Mouse (Mus musculus): Measurements from ENCODE around the gene Hoxa10. TPM values are rescaled to one million over a fixed set of nuclear protein-coding genes. Genes with fewer than 3 reads are reported as not detected.

Hoxa10 gene
- polyA plus RNA-seq, 1 experiment from 2014 or later = 0.40 TPM

GRCm38 (mm10) chr6:52216691-52217458 lies 23.8 kb downstream of the Hoxa10 start:
- Histone ChIP-seq H3K36me3 (no peaks in the 10 kb centered on the region), H3K9me3 (no peaks in the 10 kb centered on the region), H3K4me2 (peak overlapping the region; percentile 31), H3K9ac (no peak overlapping the region), H3K4me3 (peak overlapping the region; percentile 20), H3K4me1 (replicated peaks) (peaks cover 11% of the 10 kb centered on the region), H3K27me3 (peaks cover 89% of the 10 kb centered on the region), H3K27ac (replicated peaks) (no peak overlapping the region)
- 2% methylated on average over 60 of the region's 60 CpGs for WGBS
- ATAC-seq (ENCODE audit: low FRiP score, low read depth) = no peak

- H3K9ac ChIP-seq = no peak overlapping the region
- peaks cover 89% of the 10 kb centered on the region for H3K27me3 ChIP-seq
- peak overlapping the region; percentile 1 for H3K4me3 ChIP-seq
- H3K27ac ChIP-seq (replicated peaks) = no peak overlapping the region
- peaks cover 12% of the 10 kb centered on the region for H3K4me1 ChIP-seq (replicated peaks)
- no peaks in the 10 kb centered on the region for H3K36me3 ChIP-seq
- no peaks in the 10 kb centered on the region for H3K9me3 ChIP-seq
- 4% methylated on average over 30 of the region's 30 CpGs for WGBS
- H3K4me2 ChIP-seq = 0 out of 2 replicates have a peak overlapping the region, but pooled peaks have one; percentile 6
- no peak for ATAC-seq (ENCODE audit: low FRiP score, low read depth)
These were observed 24.7 kb downstream of the Hoxa10 start for GRCm38 (mm10) chr6:52215771-52216535.

- Histone ChIP-seq H3K4me1 (replicated peaks) (peaks cover 12% of the 10 kb centered on the region), H3K27me3 (peaks cover 87% of the 10 kb centered on the region), H3K4me2 (no peak overlapping the region), H3K9ac (no peak overlapping the region), H3K27ac (replicated peaks) (no peak overlapping the region), H3K4me3 (no peak overlapping the region), H3K9me3 (no peaks in the 10 kb centered on the region), H3K36me3 (no peaks in the 10 kb centered on the region)
- ATAC-seq (ENCODE audit: low FRiP score, low read depth) = no peak
- 18% methylated on average over 3 of the region's 3 CpGs for WGBS
These were observed 25.6 kb downstream of the Hoxa10 start for GRCm38 (mm10) chr6:52215070-52215469.

DNA sequence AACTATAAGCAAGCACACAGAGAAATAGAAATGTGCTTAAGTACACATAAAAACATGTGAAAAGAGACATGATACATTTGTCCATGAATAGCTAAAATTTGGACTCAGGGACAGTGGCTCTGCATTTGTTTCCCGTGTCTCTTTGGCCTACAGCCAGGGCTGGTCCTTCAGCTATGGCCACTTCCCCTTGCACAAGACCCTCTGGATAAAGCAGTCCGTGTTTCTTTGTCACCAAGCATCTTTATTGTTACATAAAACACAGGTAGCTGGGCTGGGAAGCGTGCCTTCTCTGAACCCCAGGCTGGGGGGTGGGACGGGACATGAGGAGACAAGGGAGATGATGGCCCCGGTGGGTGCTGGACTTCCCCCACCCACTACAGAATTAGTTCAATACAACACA lies 26.4 kb downstream of the Hoxa10 start:
- H3K4me1 ChIP-seq (replicated peaks) = peaks cover 12% of the 10 kb centered on the region
- H3K9me3 ChIP-seq = no peaks in the 10 kb centered on the region
- ATAC-seq (ENCODE audit: low FRiP score, low read depth) = no peak
- no peaks in the 10 kb centered on the region for H3K36me3 ChIP-seq
- no peak overlapping the region for H3K4me3 ChIP-seq
- no peak overlapping the region for H3K9ac ChIP-seq
- H3K27me3 ChIP-seq = peaks cover 87% of the 10 kb centered on the region
- WGBS = 12% methylated on average over 5 of the region's 5 CpGs
- H3K27ac ChIP-seq (replicated peaks) = no peak overlapping the region
- no peak overlapping the region for H3K4me2 ChIP-seq

DNA sequence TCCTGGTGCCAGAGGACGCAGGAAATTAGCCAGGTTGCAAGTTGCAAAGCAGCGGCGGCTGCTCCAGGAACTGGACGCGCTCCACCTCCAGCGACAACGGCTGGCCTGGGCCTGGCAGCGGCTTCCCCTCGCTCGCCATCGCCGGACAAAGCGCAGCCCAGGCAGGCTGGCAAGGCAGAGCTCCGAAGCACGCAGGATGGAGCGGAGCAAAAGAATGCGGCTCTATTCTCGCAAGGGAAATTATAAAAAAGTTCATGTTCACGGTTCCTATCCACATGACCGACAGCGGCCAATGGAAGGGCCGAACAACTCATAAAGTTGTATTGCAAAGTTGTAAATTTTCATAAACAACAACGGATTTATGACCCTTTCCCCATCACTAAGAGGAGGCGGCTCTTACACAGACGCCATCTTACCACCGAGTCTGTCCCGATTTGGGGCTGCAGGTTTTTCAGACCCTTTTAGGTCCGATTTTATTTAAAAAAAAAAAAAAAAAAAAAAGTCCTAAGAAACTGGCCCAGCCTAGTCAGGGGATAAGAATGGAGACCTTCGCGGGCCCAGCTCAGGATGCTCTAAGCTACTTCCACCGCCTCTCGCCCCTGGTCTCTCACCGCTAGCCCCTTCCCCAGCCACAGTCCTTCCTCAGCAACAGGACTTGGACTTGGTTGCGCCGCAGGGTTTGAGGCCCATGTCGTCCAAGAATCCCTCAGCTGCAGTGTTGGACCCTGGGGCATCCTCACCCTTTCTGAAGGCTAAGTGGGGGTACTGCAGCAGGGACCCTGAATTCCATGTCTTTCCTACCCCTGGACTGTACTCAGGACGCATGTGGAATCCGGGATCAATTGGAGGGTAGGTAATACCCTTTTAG lies 27.3 kb downstream of the Hoxa10 start, which contains the start of the genes Hoxa3 and Gm28308:
Gene Hoxa3 (minus strand): TSS at position 218 of the 868 bp plus-strand sequence.
Gene Gm28308 (minus strand): TSS at position 221 of the 868 bp plus-strand sequence.
- peaks cover 19% of the 10 kb centered on the region for H3K4me1 ChIP-seq (replicated peaks)
- H3K4me2 ChIP-seq = peak within 1 kb of the TSS; percentile 40
- WGBS = 11% methylated on average over 38 of the region's 38 CpGs
- H3K4me3 ChIP-seq = peak within 1 kb of the TSS; percentile 26
- H3K27ac ChIP-seq (replicated peaks) = peak within 1 kb of the TSS; percentile 46; the same call in 1 of the 2 replicates
- no peak for ATAC-seq (ENCODE audit: low FRiP score, low read depth)
- no peaks in the 10 kb centered on the region for H3K9me3 ChIP-seq
- no peaks in the 10 kb centered on the region for H3K36me3 ChIP-seq
- no peak within 1 kb of the TSS for H3K9ac ChIP-seq
- H3K27me3 ChIP-seq = peaks cover 87% of the 10 kb centered on the region

GRCm38 (mm10) chr6:52212556-52213118 lies 28.0 kb downstream of the Hoxa10 start:
- peak overlapping the region; percentile 40 for H3K4me2 ChIP-seq
- H3K4me1 ChIP-seq (replicated peaks) = peaks cover 20% of the 10 kb centered on the region
- 0 out of 2 replicates have a peak, but pooled peaks have one; percentile 5 for ATAC-seq (ENCODE audit: low FRiP score, low read depth)
- H3K27ac ChIP-seq (replicated peaks) = peak overlapping the region; percentile 46; the same call in 1 of the 2 replicates
- H3K36me3 ChIP-seq = no peaks in the 10 kb centered on the region
- peaks cover 86% of the 10 kb centered on the region for H3K27me3 ChIP-seq
- H3K9me3 ChIP-seq = no peaks in the 10 kb centered on the region
- H3K4me3 ChIP-seq = peak overlapping the region; percentile 26
- H3K9ac ChIP-seq = no peak overlapping the region
- WGBS = 4% methylated on average over 22 of the region's 22 CpGs

DNA sequence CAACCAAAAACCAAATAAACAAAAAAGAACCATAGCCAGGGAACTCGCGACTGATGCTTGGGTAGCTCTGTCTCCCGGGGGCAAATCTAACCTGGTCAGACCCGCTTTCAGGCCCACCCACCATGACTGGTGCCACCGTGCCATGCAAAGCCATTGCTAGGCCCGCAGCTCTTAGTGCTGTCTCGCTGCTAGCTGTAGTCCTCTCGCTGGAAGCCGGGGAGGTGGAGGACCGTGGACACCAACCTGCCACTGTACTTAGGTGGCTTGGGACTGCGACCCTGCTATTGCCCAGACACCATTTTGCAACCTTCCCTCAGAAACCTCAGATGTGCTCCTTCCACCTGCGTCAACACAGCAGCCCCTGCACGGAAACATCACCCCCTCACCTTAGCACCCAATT lies 28.7 kb downstream of the Hoxa10 start:
- Histone ChIP-seq H3K27ac (replicated peaks) (peak overlapping the region; percentile 42; the same call in 1 of the 2 replicates), H3K4me2 (peak overlapping the region; percentile 40), H3K9ac (no peak overlapping the region; the same call in 1 of the 2 replicates), H3K9me3 (no peaks in the 10 kb centered on the region), H3K4me3 (peak overlapping the region; percentile 26), H3K4me1 (replicated peaks) (peaks cover 17% of the 10 kb centered on the region), H3K36me3 (no peaks in the 10 kb centered on the region), H3K27me3 (peaks cover 90% of the 10 kb centered on the region)
- 6% methylated on average over 13 of the region's 13 CpGs for WGBS
- ATAC-seq (ENCODE audit: low FRiP score, low read depth) = no peak

- Histone ChIP-seq H3K4me3 (peak overlapping the region; percentile 26), H3K27ac (replicated peaks) (peak overlapping the region; percentile 42; the same call in 1 of the 2 replicates), H3K9ac (peak overlapping the region; percentile 12; the same call in 1 of the 2 replicates), H3K9me3 (no peaks in the 10 kb centered on the region), H3K27me3 (peaks cover 92% of the 10 kb centered on the region), H3K4me1 (replicated peaks) (peaks cover 17% of the 10 kb centered on the region), H3K36me3 (no peaks in the 10 kb centered on the region), H3K4me2 (peak overlapping the region; percentile 40)
- 2% methylated on average over 37 of the region's 37 CpGs for WGBS
- ATAC-seq (ENCODE audit: low FRiP score, low read depth) = peak; percentile 67
These were observed 29.3 kb downstream of the Hoxa10 start for GRCm38 (mm10) chr6:52211170-52211935.

DNA sequence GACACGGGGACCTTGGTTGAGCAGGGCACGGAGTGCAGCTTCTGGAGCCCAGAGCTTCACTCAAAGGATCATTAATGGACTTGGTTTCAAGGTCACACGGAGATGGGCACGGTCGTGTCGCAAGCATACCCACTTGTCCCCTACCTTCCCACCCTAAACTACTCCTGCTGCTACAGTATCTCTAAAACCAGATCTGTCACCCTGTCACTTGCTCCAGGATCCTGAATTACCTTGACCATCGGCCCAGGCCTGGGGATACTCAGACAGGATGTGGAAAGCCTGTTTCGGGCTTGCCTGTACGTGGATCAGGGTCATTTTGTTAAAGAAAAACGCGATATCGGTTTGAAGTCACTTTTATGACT lies 31.0 kb downstream of the Hoxa10 start:
- H3K4me1 ChIP-seq (replicated peaks) = peaks cover 17% of the 10 kb centered on the region
- H3K27ac ChIP-seq (replicated peaks) = no peak overlapping the region
- peak overlapping the region; percentile 53 for H3K4me2 ChIP-seq
- H3K27me3 ChIP-seq = peaks cover 88% of the 10 kb centered on the region
- H3K4me3 ChIP-seq = peak overlapping the region; percentile 22; the same call in 1 of the 2 replicates
- no peak for ATAC-seq (ENCODE audit: low FRiP score, low read depth)
- no peaks in the 10 kb centered on the region for H3K9me3 ChIP-seq
- no peak overlapping the region for H3K9ac ChIP-seq
- H3K36me3 ChIP-seq = no peaks in the 10 kb centered on the region
- 9% methylated on average over 12 of the region's 12 CpGs for WGBS

GRCm38 (mm10) chr6:52208868-52209684 lies 31.6 kb downstream of the Hoxa10 start:
- Histone ChIP-seq H3K4me1 (replicated peaks) (peaks cover 21% of the 10 kb centered on the region), H3K9ac (0 out of 2 replicates have a peak overlapping the region, but pooled peaks have one; percentile 5), H3K9me3 (no peaks in the 10 kb centered on the region), H3K4me3 (peak overlapping the region; percentile 22), H3K27me3 (peaks cover 87% of the 10 kb centered on the region), H3K27ac (replicated peaks) (peak overlapping the region; percentile 62), H3K4me2 (peak overlapping the region; percentile 53), H3K36me3 (no peaks in the 10 kb centered on the region)
- 7% methylated on average over 18 of the region's 18 CpGs for WGBS
- ATAC-seq (ENCODE audit: low FRiP score, low read depth) = no peak
